9 mouse cellular contexts compared by ENCODE assay signal in genomic region chrX:101222796-101223162, GRCm38 (mm10). TPM values are rescaled to one million over a fixed set of nuclear protein-coding genes. Genes with fewer than 3 reads are reported as not detected.
DNase-seq lines count a peak whose midpoint lies in the region; ATAC-seq and TF ChIP-seq lines count a peak whose summit lies in the region.
"Had no signal": no experiment of that assay in that cellular context is flagged by ENCODE, and none has a peak within 500 bp of the region (broad histone marks: within the 10 kb centered on the region; RNA-seq: fewer than 3 reads in every experiment).

No protein-coding gene starts in this region.

- DNase-seq in heart, postnatal 0 days (ENCODE audit: low spot score): no peak
- no peak for DNase-seq in heart, postnatal 14 days
- no peak for DNase-seq in hindbrain, embryonic 11.5 days (ENCODE audit: low spot score)
- no peak for DNase-seq in midbrain, embryonic 11.5 days (ENCODE audit: low spot score, missing footprints)
- no peak for DNase-seq in ovary, postnatal 36 days (ENCODE audit: low spot score)
- DNase-seq in layer of hippocampus, adult 9-10 months (ENCODE audit: low spot score): no peak

- H3K27me3 ChIP-seq in heart, postnatal 0 days (ENCODE audit: control insufficient read depth, insufficient read depth, low read length): no peaks in the 10 kb centered on the region
- peaks cover 4% of the 10 kb centered on the region; the same call in 1 of the 2 replicates for H3K27me3 ChIP-seq in hindbrain, embryonic 11.5 days (ENCODE audit: control insufficient read depth, insufficient read depth, low read length)
- H3K27me3 ChIP-seq in midbrain, embryonic 11.5 days (ENCODE audit: control insufficient read depth, insufficient read depth, low read length): peaks cover 7% of the 10 kb centered on the region

- no peaks in the 10 kb centered on the region for H3K4me1 ChIP-seq in heart, postnatal 0 days (ENCODE audit: control insufficient read depth, insufficient read depth)
- no peaks in the 10 kb centered on the region for H3K4me1 ChIP-seq in bone marrow, adult 2 months (ENCODE audit: control insufficient read depth, insufficient read depth, low read length)
- no peaks in the 10 kb centered on the region for H3K4me1 ChIP-seq in hindbrain, embryonic 11.5 days (replicated peaks; ENCODE audit: control insufficient read depth, insufficient read depth, low read length)
- peaks cover 3% of the 10 kb centered on the region; the same call in 1 of the 2 replicates for H3K4me1 ChIP-seq in midbrain, embryonic 11.5 days (ENCODE audit: control insufficient read depth, insufficient read depth, low read length)

- H3K4me2 ChIP-seq in heart, postnatal 0 days (ENCODE audit: low read depth, low read length): peak overlapping the region; percentile 63
- H3K4me2 ChIP-seq in hindbrain, embryonic 11.5 days (replicated peaks; ENCODE audit: low read depth, low read length): peak overlapping the region; percentile 29; the same call in 1 of the 2 replicates
- H3K4me2 ChIP-seq in midbrain, embryonic 11.5 days: peak overlapping the region; percentile 42

- ATAC-seq in heart, postnatal 0 days (ENCODE audit: insufficient read depth, low read depth): no peak
- no peak for ATAC-seq in hindbrain, embryonic 11.5 days (ENCODE audit: low FRiP score)
- no peak for ATAC-seq in midbrain, embryonic 11.5 days (ENCODE audit: low FRiP score)
- ATAC-seq in megakaryocyte progenitor cell, adult 5-6 weeks (replicated peaks; ENCODE audit: poor library complexity): no peak

- H3K4me3 ChIP-seq in heart, postnatal 0 days (ENCODE audit: low read depth, low read length): peak overlapping the region; percentile 65
- peak overlapping the region; percentile 79 for H3K4me3 ChIP-seq in bone marrow, adult 2 months (replicated peaks; ENCODE audit: control insufficient read depth, low read depth, low read length)
- H3K4me3 ChIP-seq in hindbrain, embryonic 11.5 days (ENCODE audit: low read depth, low read length): peak overlapping the region; percentile 22; the same call in 1 of the 2 replicates
- H3K4me3 ChIP-seq in midbrain, embryonic 11.5 days (ENCODE audit: low read depth, low read length): peak overlapping the region; percentile 44

- H3K9ac ChIP-seq in heart, postnatal 0 days (replicated peaks; ENCODE audit: low read depth, low read length): no peak overlapping the region; the same call in 1 of the 2 replicates
- H3K9ac ChIP-seq in hindbrain, embryonic 11.5 days (ENCODE audit: low read depth, low read length): 0 out of 2 replicates have a peak overlapping the region, but pooled peaks have one; percentile 15
- peak overlapping the region; percentile 24; the same call in 1 of the 2 replicates for H3K9ac ChIP-seq in midbrain, embryonic 11.5 days (ENCODE audit: low read length)

- H3K9me3 ChIP-seq in heart, postnatal 0 days (replicated peaks; ENCODE audit: control insufficient read depth, low read length): no peaks in the 10 kb centered on the region
- H3K9me3 ChIP-seq in hindbrain, embryonic 11.5 days (ENCODE audit: control insufficient read depth, low read length): no peaks in the 10 kb centered on the region
- H3K9me3 ChIP-seq in midbrain, embryonic 11.5 days (ENCODE audit: control insufficient read depth, low read length): no peaks in the 10 kb centered on the region

- H3K27ac ChIP-seq in heart, postnatal 0 days (ENCODE audit: low read depth): peak overlapping the region; percentile 46; the same call in 1 of the 2 replicates
- H3K27ac ChIP-seq in bone marrow, adult 2 months (ENCODE audit: control insufficient read depth, insufficient read depth, low read depth, low read length, poor library complexity): no peak overlapping the region
- no peak overlapping the region for H3K27ac ChIP-seq in hindbrain, embryonic 11.5 days (ENCODE audit: low read depth, low read length)
- H3K27ac ChIP-seq in midbrain, embryonic 11.5 days (ENCODE audit: low read depth, low read length): no peak overlapping the region

- WGBS in heart, postnatal 0 days: 29% methylated on average over 7 of the region's 7 CpGs
- WGBS in bone marrow, adult 2 months: 29% methylated on average over 7 of the region's 7 CpGs
- WGBS in hindbrain, embryonic 11.5 days: 33% methylated on average over 7 of the region's 7 CpGs
- 19% methylated on average over 7 of the region's 7 CpGs for WGBS in midbrain, embryonic 11.5 days

- TF ChIP-seq CTCF in heart, postnatal 0 days (IDR thresholded peaks at IDR 0.05; ENCODE audit: low read depth): no peak
- no peak for TF ChIP-seq CTCF in bone marrow, adult 2 months (IDR thresholded peaks at IDR 0.05; ENCODE audit: control insufficient read depth, insufficient read depth, low read length)

- TF ChIP-seq EP300 in heart, postnatal 0 days (IDR thresholded peaks at IDR 0.05; ENCODE audit: low read depth): no peak

- H3K36me3 ChIP-seq in heart, postnatal 0 days (replicated peaks; ENCODE audit: control insufficient read depth, insufficient read depth, low read length): 0 out of 2 replicates have a peak, but pooled peaks cover 3% of the 10 kb centered on the region
- no peaks in the 10 kb centered on the region for H3K36me3 ChIP-seq in hindbrain, embryonic 11.5 days (ENCODE audit: control insufficient read depth, insufficient read depth, low read length)
- no peaks in the 10 kb centered on the region for H3K36me3 ChIP-seq in midbrain, embryonic 11.5 days (ENCODE audit: control insufficient read depth, insufficient read depth, low read length)

- intact Hi-C loops in heart, postnatal 14 days (cut with DNase I): loop anchor here (5.0 kb wide), 1 partner anchor 50 kb away; the partner anchor contains the start of gene Med12

- TF ChIP-seq POLR2A in bone marrow, adult 2 months (IDR thresholded peaks at IDR 0.05; ENCODE audit: borderline replicate concordance, control insufficient read depth, low read depth, low read length): no peak

RNA-seq across cellular contexts. Expression of gene Snx12, which starts 0.4 kb away (rescaled TPM):
- 28.4 and 33.9 TPM in 2 replicates for total RNA-seq in heart, postnatal 0 days (2014; rRNA removed; ENCODE audit: low replicate concordance)
- 27.4 and 27.7 TPM in 2 replicates for polyA plus RNA-seq in heart, postnatal 0 days (2015; fragmentation: Nextera tagmentation; extraction: Ambion mirVana)
- 10 to 100 TPM; 38.9 to 42.1 TPM for total RNA-seq in heart, postnatal 14 days (2021)
- polyA plus RNA-seq in bone marrow, adult 2 months (2011; ENCODE audit: insufficient read depth, insufficient read length, low replicate concordance, missing spikeins): 15.2 and 23.3 TPM in 2 replicates
- polyA plus RNA-seq in hindbrain, embryonic 11.5 days (2014; fragmentation: Nextera tagmentation; extraction: Ambion mirVana): 63.6 and 65.5 TPM in 2 replicates
- polyA plus RNA-seq in midbrain, embryonic 11.5 days (2014; fragmentation: Nextera tagmentation; extraction: Ambion mirVana): 61.5 and 66.6 TPM in 2 replicates
- total RNA-seq in megakaryocyte progenitor cell, adult 5-6 weeks (2015): 39.8 and 40.7 TPM in 2 replicates
- total RNA-seq in megakaryocyte progenitor cell, adult 5-6 weeks (2017): 50.9 and 56.9 TPM in 2 replicates

RNA-seq across cellular contexts. Expression of gene Foxo4, which starts 31.5 kb away (rescaled TPM):
- total RNA-seq in heart, postnatal 0 days (2014; rRNA removed; ENCODE audit: low replicate concordance): 24.2 and 34.3 TPM in 2 replicates
- polyA plus RNA-seq in heart, postnatal 0 days (2015; fragmentation: Nextera tagmentation; extraction: Ambion mirVana): 1.6 and 1.7 TPM in 2 replicates
- total RNA-seq in heart, postnatal 14 days (2021): 10 to 100 TPM; 42.3 to 43.2 TPM
- 20.9 and 23.4 TPM in 2 replicates for polyA plus RNA-seq in bone marrow, adult 2 months (2011; ENCODE audit: insufficient read depth, insufficient read length, low replicate concordance, missing spikeins)
- polyA plus RNA-seq in hindbrain, embryonic 11.5 days (2014; fragmentation: Nextera tagmentation; extraction: Ambion mirVana): 2.2 and 3.6 TPM in 2 replicates
- polyA plus RNA-seq in midbrain, embryonic 11.5 days (2014; fragmentation: Nextera tagmentation; extraction: Ambion mirVana): 1.3 and 1.7 TPM in 2 replicates
- 5.8 and 6.0 TPM in 2 replicates for total RNA-seq in megakaryocyte progenitor cell, adult 5-6 weeks (2015)
- 16.3 and 17.1 TPM in 2 replicates for total RNA-seq in megakaryocyte progenitor cell, adult 5-6 weeks (2017)

RNA-seq across cellular contexts. Expression of gene Gm614, which starts 41.0 kb away (rescaled TPM):
- not detected in 2 replicates for total RNA-seq in heart, postnatal 0 days (2014; rRNA removed; ENCODE audit: low replicate concordance)
- 0.16 TPM in 1 of 2 replicates, not detected in the other for polyA plus RNA-seq in heart, postnatal 0 days (2015; fragmentation: Nextera tagmentation; extraction: Ambion mirVana)
- under 1 TPM; 0.32 to 0.38 TPM for total RNA-seq in heart, postnatal 14 days (2021)
- not detected in 2 replicates for polyA plus RNA-seq in bone marrow, adult 2 months (2011; ENCODE audit: insufficient read depth, insufficient read length, low replicate concordance, missing spikeins)
- not detected in 2 replicates for polyA plus RNA-seq in hindbrain, embryonic 11.5 days (2014; fragmentation: Nextera tagmentation; extraction: Ambion mirVana)
- polyA plus RNA-seq in midbrain, embryonic 11.5 days (2014; fragmentation: Nextera tagmentation; extraction: Ambion mirVana): not detected in 2 replicates
- 1.0 TPM in 1 of 2 replicates, not detected in the other for total RNA-seq in megakaryocyte progenitor cell, adult 5-6 weeks (2015)
- 0.91 TPM in 1 of 2 replicates, not detected in the other for total RNA-seq in megakaryocyte progenitor cell, adult 5-6 weeks (2017)

RNA-seq across cellular contexts. Expression of gene Il2rg, which starts 45.3 kb away (rescaled TPM):
- 7.8 and 12.4 TPM in 2 replicates for total RNA-seq in heart, postnatal 0 days (2014; rRNA removed; ENCODE audit: low replicate concordance)
- polyA plus RNA-seq in heart, postnatal 0 days (2015; fragmentation: Nextera tagmentation; extraction: Ambion mirVana): 17.2 and 21.9 TPM in 2 replicates
- 10 to 100 TPM; 11.5 to 19.4 TPM for total RNA-seq in heart, postnatal 14 days (2021)
- 12.4 and 32.4 TPM in 2 replicates for polyA plus RNA-seq in bone marrow, adult 2 months (2011; ENCODE audit: insufficient read depth, insufficient read length, low replicate concordance, missing spikeins)
- polyA plus RNA-seq in hindbrain, embryonic 11.5 days (2014; fragmentation: Nextera tagmentation; extraction: Ambion mirVana): 3.6 TPM in 2 replicates
- polyA plus RNA-seq in midbrain, embryonic 11.5 days (2014; fragmentation: Nextera tagmentation; extraction: Ambion mirVana): 4.1 and 4.3 TPM in 2 replicates
- total RNA-seq in megakaryocyte progenitor cell, adult 5-6 weeks (2015): 33.6 and 40.5 TPM in 2 replicates
- 19.2 and 28.9 TPM in 2 replicates for total RNA-seq in megakaryocyte progenitor cell, adult 5-6 weeks (2017)

RNA-seq across cellular contexts. Expression of gene Gm20489, which starts 46.0 kb away (rescaled TPM):
- not detected in 2 replicates for total RNA-seq in heart, postnatal 0 days (2014; rRNA removed; ENCODE audit: low replicate concordance)
- not detected in 2 replicates for polyA plus RNA-seq in heart, postnatal 0 days (2015; fragmentation: Nextera tagmentation; extraction: Ambion mirVana)
- not detected for total RNA-seq in heart, postnatal 14 days (2021)
- polyA plus RNA-seq in bone marrow, adult 2 months (2011; ENCODE audit: insufficient read depth, insufficient read length, low replicate concordance, missing spikeins): not detected in 2 replicates
- not detected in 2 replicates for polyA plus RNA-seq in hindbrain, embryonic 11.5 days (2014; fragmentation: Nextera tagmentation; extraction: Ambion mirVana)
- not detected in 2 replicates for polyA plus RNA-seq in midbrain, embryonic 11.5 days (2014; fragmentation: Nextera tagmentation; extraction: Ambion mirVana)
- not detected in 2 replicates for total RNA-seq in megakaryocyte progenitor cell, adult 5-6 weeks (2015)
- total RNA-seq in megakaryocyte progenitor cell, adult 5-6 weeks (2017): not detected in 2 replicates
- total RNA-seq: neutrophil, adult 5-6 weeks had no signal

Comparison
In these comparisons a context has a peak if more than half of its experiments do, and no peak if none do; other contexts are left out.
1. H3K4me3 ChIP-seq: peak in every context shown above with its lines; median percentile 79 in bone marrow, adult 2 months; 65 in heart, postnatal 0 days; 44 in midbrain, embryonic 11.5 days; 22 in hindbrain, embryonic 11.5 days.